19 mouse cellular contexts compared by ENCODE assay signal in the genomic region with DNA sequence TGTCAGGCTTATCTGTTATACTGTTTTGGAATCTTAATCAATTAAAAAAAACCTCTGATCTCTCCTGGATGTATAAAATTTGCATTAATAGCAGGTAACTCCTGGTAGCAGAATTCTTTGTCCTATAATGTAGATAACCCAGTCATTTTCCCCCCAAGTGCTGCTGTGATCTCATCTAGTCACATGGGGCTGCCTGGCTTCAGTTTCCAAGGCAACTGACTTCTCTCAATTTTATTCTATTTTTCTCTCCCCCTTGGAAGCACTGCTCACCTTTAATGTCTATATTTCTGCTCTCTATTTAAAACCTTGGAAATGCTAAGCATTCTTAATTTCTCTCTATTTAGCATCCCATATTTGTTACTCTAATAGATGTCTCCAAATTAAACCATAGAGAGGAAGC.
DNase-seq lines count a peak whose midpoint lies in the region; ATAC-seq and TF ChIP-seq lines count a peak whose summit lies in the region.
"Had no signal": no experiment of that assay in that cellular context is flagged by ENCODE, and none has a peak within 500 bp of the region (broad histone marks: within the 10 kb centered on the region; RNA-seq: fewer than 3 reads in every experiment).

No protein-coding gene starts in this region.

- no peaks in the 10 kb centered on the region for H3K9me3 ChIP-seq in forebrain, embryonic 13.5 days (replicated peaks)
- no peaks in the 10 kb centered on the region for H3K9me3 ChIP-seq in forebrain, embryonic 12.5 days
- no peaks in the 10 kb centered on the region for H3K9me3 ChIP-seq in midbrain, embryonic 13.5 days
- no peaks in the 10 kb centered on the region for H3K9me3 ChIP-seq in midbrain, embryonic 10.5 days (replicated peaks)
- H3K9me3 ChIP-seq in midbrain, embryonic 15.5 days = no peaks in the 10 kb centered on the region
- H3K9me3 ChIP-seq: embryonic facial prominence, embryonic 15.5 days; heart, embryonic 13.5 days; intestine, embryonic 15.5 days had no signal

- H3K4me2 ChIP-seq in forebrain, embryonic 13.5 days = no peak overlapping the region
- no peak overlapping the region for H3K4me2 ChIP-seq in forebrain, embryonic 12.5 days
- H3K4me2 ChIP-seq in midbrain, embryonic 13.5 days (replicated peaks) = no peak overlapping the region
- no peak overlapping the region for H3K4me2 ChIP-seq in midbrain, embryonic 15.5 days
- H3K4me2 ChIP-seq: embryonic facial prominence, embryonic 15.5 days; heart, embryonic 13.5 days; intestine, embryonic 15.5 days had no signal

- no peak overlapping the region for H3K4me3 ChIP-seq in forebrain, embryonic 13.5 days
- H3K4me3 ChIP-seq in forebrain, embryonic 12.5 days (replicated peaks) = no peak overlapping the region
- H3K4me3 ChIP-seq in midbrain, embryonic 13.5 days (replicated peaks) = no peak overlapping the region
- no peak overlapping the region for H3K4me3 ChIP-seq in midbrain, embryonic 10.5 days
- no peak overlapping the region for H3K4me3 ChIP-seq in midbrain, embryonic 15.5 days
- no peak overlapping the region for H3K4me3 ChIP-seq in kidney, adult 2 months (ENCODE audit: insufficient read depth, low read depth, low read length)
- H3K4me3 ChIP-seq: embryonic facial prominence, embryonic 15.5 days; erythroblast, embryonic 14.5 days; heart, embryonic 13.5 days; intestine, embryonic 15.5 days had no signal

- no peak for TF ChIP-seq CTCF in kidney, adult 2 months (conservative IDR thresholded peaks at IDR 0.05; ENCODE audit: insufficient read depth, insufficient read length, low read depth, low read length)

- H3K4me1 ChIP-seq in forebrain, embryonic 13.5 days = no peaks in the 10 kb centered on the region
- H3K4me1 ChIP-seq in forebrain, embryonic 12.5 days = no peaks in the 10 kb centered on the region
- H3K4me1 ChIP-seq in midbrain, embryonic 13.5 days (replicated peaks) = no peaks in the 10 kb centered on the region
- H3K4me1 ChIP-seq in midbrain, embryonic 10.5 days = peaks cover 3% of the 10 kb centered on the region; the same call in 1 of the 2 replicates
- no peaks in the 10 kb centered on the region for H3K4me1 ChIP-seq in midbrain, embryonic 15.5 days
- H3K4me1 ChIP-seq in kidney, adult 2 months (ENCODE audit: control insufficient read depth, insufficient read depth, low read length) = no peaks in the 10 kb centered on the region
- H3K4me1 ChIP-seq: embryonic facial prominence, embryonic 15.5 days; intestine, embryonic 15.5 days had no signal

- peak; percentile 55; the same call in 1 of the 2 replicates for ATAC-seq in forebrain, embryonic 13.5 days
- no peak for ATAC-seq in forebrain, embryonic 12.5 days (ENCODE audit: low FRiP score)
- peak; percentile 55; the same call in 1 of the 2 replicates for ATAC-seq in midbrain, embryonic 13.5 days
- ATAC-seq in midbrain, embryonic 15.5 days (replicated peaks) = peak; percentile 91
- ATAC-seq: hindbrain, embryonic 16.5 days; intestine, embryonic 15.5 days had no signal

- no peak overlapping the region for H3K9ac ChIP-seq in forebrain, embryonic 13.5 days
- no peak overlapping the region for H3K9ac ChIP-seq in forebrain, embryonic 12.5 days
- no peak overlapping the region for H3K9ac ChIP-seq in midbrain, embryonic 13.5 days (replicated peaks)
- H3K9ac ChIP-seq in midbrain, embryonic 15.5 days = no peak overlapping the region
- H3K9ac ChIP-seq: embryonic facial prominence, embryonic 15.5 days; heart, embryonic 13.5 days; intestine, embryonic 15.5 days had no signal

- no peaks in the 10 kb centered on the region for H3K27me3 ChIP-seq in forebrain, embryonic 13.5 days
- no peaks in the 10 kb centered on the region for H3K27me3 ChIP-seq in forebrain, embryonic 12.5 days
- H3K27me3 ChIP-seq in midbrain, embryonic 13.5 days = no peaks in the 10 kb centered on the region
- H3K27me3 ChIP-seq in midbrain, embryonic 10.5 days (ENCODE audit: low read depth, poor library complexity, severe bottlenecking) = no peaks in the 10 kb centered on the region
- no peaks in the 10 kb centered on the region for H3K27me3 ChIP-seq in midbrain, embryonic 15.5 days (replicated peaks)
- no peaks in the 10 kb centered on the region for H3K27me3 ChIP-seq in kidney, adult 2 months (replicated peaks; ENCODE audit: control insufficient read depth, insufficient read depth, low read length)
- H3K27me3 ChIP-seq: embryonic facial prominence, embryonic 15.5 days; heart, embryonic 13.5 days; intestine, embryonic 15.5 days had no signal

- H3K27ac ChIP-seq in forebrain, embryonic 13.5 days = no peak overlapping the region
- no peak overlapping the region for H3K27ac ChIP-seq in forebrain, embryonic 12.5 days
- H3K27ac ChIP-seq in midbrain, embryonic 13.5 days = no peak overlapping the region
- H3K27ac ChIP-seq in midbrain, embryonic 10.5 days (replicated peaks) = no peak overlapping the region
- H3K27ac ChIP-seq in midbrain, embryonic 15.5 days = no peak overlapping the region
- no peak overlapping the region for H3K27ac ChIP-seq in kidney, adult 2 months (ENCODE audit: insufficient read depth, low read depth, low read length)
- H3K27ac ChIP-seq: embryonic facial prominence, embryonic 15.5 days; heart, embryonic 13.5 days; intestine, embryonic 15.5 days had no signal

- no peak for TF ChIP-seq POLR2A in kidney, adult 2 months (IDR thresholded peaks at IDR 0.05; ENCODE audit: low read depth, low read length)

- H3K36me3 ChIP-seq in forebrain, embryonic 13.5 days (ENCODE audit: poor library complexity, severe bottlenecking) = no peaks in the 10 kb centered on the region
- no peaks in the 10 kb centered on the region for H3K36me3 ChIP-seq in forebrain, embryonic 12.5 days (replicated peaks)
- no peaks in the 10 kb centered on the region for H3K36me3 ChIP-seq in midbrain, embryonic 13.5 days
- H3K36me3 ChIP-seq in midbrain, embryonic 10.5 days = no peaks in the 10 kb centered on the region
- no peaks in the 10 kb centered on the region for H3K36me3 ChIP-seq in midbrain, embryonic 15.5 days (replicated peaks)
- H3K36me3 ChIP-seq in kidney, adult 2 months (ENCODE audit: control insufficient read depth, insufficient read depth, low read length) = no peaks in the 10 kb centered on the region
- H3K36me3 ChIP-seq: embryonic facial prominence, embryonic 15.5 days; heart, embryonic 13.5 days; intestine, embryonic 15.5 days had no signal

- DNase-seq in midbrain, embryonic 10.5 days (ENCODE audit: low spot score) = no peak
- DNase-seq in kidney, adult 2 months = no peak
- no peak for DNase-seq in spleen, postnatal 4 days (ENCODE audit: low spot score in 2 of 2)
- DNase-seq: adrenal gland, postnatal 10 days; cerebellum, adult 18-20 months; cerebellum, adult 9-11 months; cerebellum, postnatal 36 days; gastrocnemius, postnatal 36 days; heart, adult 11 months; heart, postnatal 36 days had no signal
